Mouse (Mus musculus) kidney, adult 10 weeks (tissue): ENCODE measurements around the gene Olfr958. TPM values are rescaled to one million over a fixed set of nuclear protein-coding genes. Genes with fewer than 3 reads are reported as not detected.

Experiments used
- polyA plus RNA-seq: library from polyadenylated mRNA; stranded (reverse); fragments of 350-450 nt; fragmentation: Illumina TruSeq; extraction: RNeasy Lipid Tissue Mini Kit (QIAGEN cat#74804); gene quantifications from one replicate; pipeline ENCODE4 v1.2.3, GENCODE M21; 2014; ENCODE audit warnings: low read depth, low replicate concordance

Olfr958 gene
- not detected for polyA plus RNA-seq

DNA sequence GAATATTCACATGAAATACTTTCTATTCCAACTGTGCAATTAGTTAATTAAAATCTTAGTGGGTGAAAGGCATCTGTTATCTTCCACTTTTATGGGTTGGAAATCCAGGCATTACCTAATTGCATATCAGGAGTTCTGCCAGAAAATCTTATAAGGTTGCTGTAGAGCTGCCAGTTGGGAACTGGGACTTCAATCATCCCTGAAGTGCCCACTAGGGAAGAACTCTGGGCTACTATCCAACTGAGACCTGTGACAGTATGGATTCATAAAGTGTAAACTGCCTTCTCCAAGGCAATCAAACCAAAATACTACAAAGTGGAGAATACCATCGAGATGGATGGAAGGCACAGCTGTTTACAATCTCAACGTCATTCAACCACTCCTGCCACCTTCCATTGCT is at the start of gene Olfr958:
Gene Olfr958, minus strand, starts transcription at position 109 of the 400 bp plus-strand sequence.

DNA sequence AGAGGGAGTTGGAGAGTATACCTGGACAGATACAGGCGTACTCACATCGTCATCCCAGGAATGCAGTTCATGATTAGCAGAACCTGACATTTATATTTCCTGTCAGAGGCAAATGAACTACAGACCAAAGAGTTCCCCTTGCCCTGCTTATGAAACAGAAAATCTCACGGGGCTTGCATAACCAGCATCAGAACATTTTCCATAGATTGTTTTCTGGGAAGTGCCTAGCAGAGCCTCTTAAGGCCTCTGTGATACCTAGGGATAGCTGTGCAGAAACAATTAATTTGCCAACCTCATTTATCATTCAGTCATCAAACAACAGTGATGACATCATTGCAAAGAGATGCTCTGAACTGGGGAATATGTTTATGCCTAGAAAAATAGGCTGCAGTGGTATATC is 21.6 kb upstream of the Olfr958 start, which contains the start of gene Olfr959:
Gene Olfr959, minus strand, starts transcription at position 101 of the 400 bp plus-strand sequence.

DNA sequence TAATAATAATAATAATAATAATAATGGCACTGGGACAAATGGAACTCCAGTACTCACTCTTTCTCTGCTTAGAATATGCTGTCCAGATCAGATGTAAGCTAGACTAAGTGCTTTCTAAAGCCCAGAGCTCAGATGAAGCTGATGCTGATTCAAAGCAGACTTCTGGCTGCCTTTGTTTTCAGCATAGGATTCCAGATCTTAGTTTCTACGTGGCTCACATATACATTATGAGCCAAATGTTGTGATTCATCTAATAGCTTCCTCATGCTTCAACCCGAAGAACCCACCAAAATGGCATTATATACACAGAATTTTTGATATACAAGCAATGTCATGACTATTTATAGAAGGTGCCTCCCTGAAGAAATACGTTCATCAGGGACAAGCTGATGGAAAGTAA is 38.3 kb downstream of the Olfr958 start, which contains the start of gene Olfr957:
Gene Olfr957, minus strand, starts transcription at position 279 of the 400 bp plus-strand sequence.

Other genes with a start within 250 kb of the Olfr958 start
- not detected for gene Olfr948, start 228.0 kb downstream of the Olfr958 start, polyA plus RNA-seq
- not detected for gene Olfr951, start 166.6 kb downstream of the Olfr958 start, polyA plus RNA-seq
- gene Olfr952, start 126.9 kb downstream of the Olfr958 start, polyA plus RNA-seq, result not detected
- not detected for gene Olfr954, start 97.4 kb downstream of the Olfr958 start, polyA plus RNA-seq
- not detected for gene Olfr955, start 82.1 kb downstream of the Olfr958 start, polyA plus RNA-seq
- gene Olfr44, start 60.1 kb downstream of the Olfr958 start, polyA plus RNA-seq, result not detected
- not detected for gene Olfr957, start 38.2 kb downstream of the Olfr958 start, polyA plus RNA-seq
- not detected for gene Olfr959, start 21.5 kb upstream of the Olfr958 start, polyA plus RNA-seq
- gene AW551984, start 50.3 kb upstream of the Olfr958 start, polyA plus RNA-seq, result 0.08 TPM
- gene Olfr148, start 56.6 kb upstream of the Olfr958 start, polyA plus RNA-seq, result not detected
- not detected for gene Olfr960, start 67.3 kb upstream of the Olfr958 start, polyA plus RNA-seq
- gene Olfr961, start 91.0 kb upstream of the Olfr958 start, polyA plus RNA-seq, result not detected
- not detected for gene Olfr963, start 113.2 kb upstream of the Olfr958 start, polyA plus RNA-seq
- gene Olfr149, start 153.1 kb upstream of the Olfr958 start, polyA plus RNA-seq, result not detected
- not detected for gene Olfr965, start 157.3 kb upstream of the Olfr958 start, polyA plus RNA-seq
- gene Olfr150, start 176.9 kb upstream of the Olfr958 start, polyA plus RNA-seq, result not detected
- not detected for gene Olfr967, start 192.2 kb upstream of the Olfr958 start, polyA plus RNA-seq
- gene Olfr968, start 229.2 kb upstream of the Olfr958 start, polyA plus RNA-seq, result not detected
- not detected for gene Olfr969, start 236.9 kb upstream of the Olfr958 start, polyA plus RNA-seq